Mouse (Mus musculus): ENCODE measurements around the gene Dcun1d2.

GRCm38 (mm10) chr8:13314922-13315321 lies 27.0 kb upstream of the Dcun1d2 start:
- TF ChIP-seq FLI1 (IDR thresholded peaks at IDR 0.05; ENCODE audit: low read length) (no peak), GATA1 (IDR thresholded peaks at IDR 0.05; ENCODE audit: borderline replicate concordance, low read length) (no peak)

Data from megakaryocyte, embryonic 14.5 days (primary cell).